Mouse (Mus musculus): ENCODE measurements around the gene Cyp2f2.

- TF ChIP-seq CTCF (IDR thresholded peaks at IDR 0.05) (no peak), EP300 (IDR thresholded peaks at IDR 0.05; ENCODE audit: insufficient read depth, low read depth, low read length) (no peak)
Measured at GRCm38 (mm10) chr7:27177942-27178323, 58.2 kb downstream of the Cyp2f2 start.

All from heart, adult 2 months (tissue).